Mouse (Mus musculus) bone marrow macrophage, adult 2 months (primary cell): ENCODE data around the gene Lss. TPM values are rescaled to one million over a fixed set of nuclear protein-coding genes. Genes with fewer than 3 reads are reported as not detected.

Source experiments
- H3K27ac ChIP-seq: 2 replicates; pipeline ENCODE4 v1.5.1; 2012; ENCODE audit warnings: low read depth, low read length; ENCODE audit not compliant: insufficient read depth
- H3K4me1 ChIP-seq: 2 replicates; pipeline ENCODE4 v1.6.1; 2012; ENCODE audit warnings: low read length; ENCODE audit not compliant: control insufficient read depth, insufficient read depth
- H3K4me3 ChIP-seq: 2 replicates; pipeline ENCODE4 v1.5.1; 2012; ENCODE audit warnings: mild to moderate bottlenecking, low read length, moderate library complexity; ENCODE audit not compliant: insufficient read depth
- CTCF ChIP-seq: IDR thresholded peaks from 2 replicates; pipeline ENCODE4 v1.5.1; 2012; ENCODE audit warnings: low read depth, mild to moderate bottlenecking, low read length, moderate library complexity
- POLR2A ChIP-seq: IDR thresholded peaks from 2 replicates; pipeline ENCODE4 v1.6.1; 2012; ENCODE audit warnings: mild to moderate bottlenecking, low read depth, low read length, borderline replicate concordance
- polyA plus RNA-seq: library from polyadenylated mRNA; stranded (reverse); fragments of >200 nt; gene quantifications from 2 replicates; pipeline ENCODE4 v1.2.4, GENCODE M21; 2012; ENCODE audit not compliant: missing spikeins, insufficient read depth, insufficient read length

Gene Lss
- polyA plus RNA-seq, 1 experiment, result 11.0 TPM

DNA sequence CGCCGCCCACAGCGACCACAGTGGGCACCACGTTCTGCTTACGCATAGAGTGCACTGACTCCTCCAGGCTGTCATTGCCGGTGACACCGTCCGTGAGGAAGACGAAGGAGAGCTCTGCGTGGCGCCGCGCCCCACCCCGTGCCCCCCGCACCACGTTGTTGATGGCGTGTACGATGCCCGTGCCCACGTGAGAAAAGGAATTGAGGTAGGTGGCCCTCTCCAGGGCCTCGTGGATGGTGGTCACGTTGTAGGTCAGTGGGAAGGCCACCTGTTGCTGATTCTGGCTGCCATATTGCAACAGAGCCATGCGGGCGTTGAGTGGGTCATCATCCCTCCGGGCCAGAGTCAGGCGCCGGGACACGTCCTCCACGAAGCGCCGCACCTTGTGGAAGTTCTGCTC lies 65.0 kb downstream of the Lss start:
- no peak overlapping the region for H3K27ac ChIP-seq
- H3K4me1 ChIP-seq, result no peaks in the 10 kb centered on the region
- no peak overlapping the region for H3K4me3 ChIP-seq
- TF ChIP-seq CTCF (no peak), POLR2A (no peak)

DNA sequence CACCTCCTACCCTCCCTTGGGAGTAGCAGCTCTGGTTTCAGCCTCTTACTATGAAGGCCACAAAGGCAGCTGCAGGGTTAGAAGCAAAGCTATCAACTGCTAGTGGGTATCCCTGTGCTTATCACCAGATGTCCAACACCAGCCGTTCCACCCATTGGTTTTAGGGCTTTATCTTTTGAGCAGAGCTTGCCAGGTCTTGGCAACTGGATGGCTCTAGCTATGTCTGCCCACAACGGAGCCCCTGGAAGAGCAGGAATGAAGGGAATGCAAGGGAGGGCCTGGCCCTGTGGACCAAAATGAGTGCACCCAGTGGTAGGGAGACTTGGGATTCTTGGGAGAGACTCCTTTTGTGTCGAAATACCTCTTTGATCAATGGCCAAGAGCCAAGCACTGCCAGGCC lies 71.3 kb downstream of the Lss start:
- Histone ChIP-seq H3K27ac (no peak overlapping the region), H3K4me1 (no peaks in the 10 kb centered on the region), H3K4me3 (no peak overlapping the region)
- TF ChIP-seq CTCF (no peak), POLR2A (no peak)

Other genes starting within 250 kb of the Lss start
- gene Dip2a, start 186.3 kb upstream of the Lss start, polyA plus RNA-seq, result 10.8 and 12.1 TPM in 2 replicates
- gene AC141477.1, start 91.1 kb upstream of the Lss start, polyA plus RNA-seq, result 8.3 and 9.2 TPM in 2 replicates
- gene Pcnt, start 88.8 kb upstream of the Lss start, polyA plus RNA-seq, result 24.8 and 27.3 TPM in 2 replicates
- not detected in 2 replicates for gene 2610028H24Rik, start 82.5 kb upstream of the Lss start, polyA plus RNA-seq
- gene Mcm3ap, start 62.7 kb upstream of the Lss start, polyA plus RNA-seq, result 37.8 and 59.7 TPM in 2 replicates
- gene Ybey, start 62.5 kb upstream of the Lss start, polyA plus RNA-seq, result 2.0 and 2.7 TPM in 2 replicates
- not detected in 2 replicates for gene Spatc1l, start 30.7 kb downstream of the Lss start, polyA plus RNA-seq
- gene Ftcd, start 44.1 kb downstream of the Lss start, polyA plus RNA-seq, result not detected in 2 replicates
- 2.2 and 3.1 TPM in 2 replicates for gene Col6a2, start 92.0 kb downstream of the Lss start, polyA plus RNA-seq
- 3.2 and 3.8 TPM in 2 replicates for gene Col6a1, start 194.6 kb downstream of the Lss start, polyA plus RNA-seq